Mouse (Mus musculus): ENCODE data around the gene Cacnb4.

Cacnb4 gene

GRCm38 (mm10) chr2:52537155-52537554 lies 139.5 kb downstream of the Cacnb4 start:
- in situ Hi-C loops (cut with MboI; ENCODE audit: unreplicated experiment in 2 of 2): no loop called here

GRCm38 (mm10) chr2:52536511-52536910 lies 140.1 kb downstream of the Cacnb4 start:
- in situ Hi-C loops (cut with MboI; ENCODE audit: unreplicated experiment in 2 of 2): no loop called here

GRCm38 (mm10) chr2:52533696-52534095 lies 142.9 kb downstream of the Cacnb4 start:
- in situ Hi-C loops (cut with MboI; ENCODE audit: unreplicated experiment in 2 of 2): no loop called here

- in situ Hi-C loops (cut with MboI; ENCODE audit: unreplicated experiment in 2 of 2): no loop called here
Measured at GRCm38 (mm10) chr2:52530521-52530920, 146.1 kb downstream of the Cacnb4 start.

GRCm38 (mm10) chr2:52529245-52529644 lies 147.4 kb downstream of the Cacnb4 start:
- in situ Hi-C loops (cut with MboI; ENCODE audit: unreplicated experiment in 2 of 2): no loop called here

- in situ Hi-C loops (cut with MboI; ENCODE audit: unreplicated experiment in 2 of 2): no loop called here
Measured at GRCm38 (mm10) chr2:52525876-52526592, 150.6 kb downstream of the Cacnb4 start.

GRCm38 (mm10) chr2:52523056-52523715 lies 153.4 kb downstream of the Cacnb4 start:
- in situ Hi-C loops (cut with MboI; ENCODE audit: unreplicated experiment in 2 of 2): no loop called here

GRCm38 (mm10) chr2:52521012-52521411 lies 155.6 kb downstream of the Cacnb4 start:
- in situ Hi-C loops (cut with MboI; ENCODE audit: unreplicated experiment in 2 of 2): no loop called here

GRCm38 (mm10) chr2:52518740-52519139 lies 157.9 kb downstream of the Cacnb4 start:
- in situ Hi-C loops (cut with MboI; ENCODE audit: unreplicated experiment in 2 of 2): no loop called here

GRCm38 (mm10) chr2:52516534-52516933 lies 160.1 kb downstream of the Cacnb4 start:
- in situ Hi-C loops (cut with MboI; ENCODE audit: unreplicated experiment in 2 of 2): no loop called here

GRCm38 (mm10) chr2:52512865-52513388 lies 163.7 kb downstream of the Cacnb4 start:
- in situ Hi-C loops (cut with MboI; ENCODE audit: unreplicated experiment in 2 of 2): no loop called here

- in situ Hi-C loops (cut with MboI; ENCODE audit: unreplicated experiment in 2 of 2): no loop called here
Measured at GRCm38 (mm10) chr2:52512206-52512605, 164.4 kb downstream of the Cacnb4 start.

- in situ Hi-C loops (cut with MboI; ENCODE audit: unreplicated experiment in 2 of 2): no loop called here
Measured at GRCm38 (mm10) chr2:52511799-52512198, 164.8 kb downstream of the Cacnb4 start.

- in situ Hi-C loops (cut with MboI; ENCODE audit: unreplicated experiment in 2 of 2): no loop called here
Measured at GRCm38 (mm10) chr2:52509779-52510500, 166.7 kb downstream of the Cacnb4 start.

- in situ Hi-C loops (cut with MboI; ENCODE audit: unreplicated experiment in 2 of 2): no loop called here
Measured at GRCm38 (mm10) chr2:52505164-52505563, 171.5 kb downstream of the Cacnb4 start.

- in situ Hi-C loops (cut with MboI; ENCODE audit: unreplicated experiment in 2 of 2): no loop called here
Measured at GRCm38 (mm10) chr2:52504762-52505161, 171.9 kb downstream of the Cacnb4 start.

GRCm38 (mm10) chr2:52499849-52500262 lies 176.8 kb downstream of the Cacnb4 start:
- in situ Hi-C loops (cut with MboI; ENCODE audit: unreplicated experiment in 2 of 2): no loop called here

- in situ Hi-C loops (cut with MboI; ENCODE audit: unreplicated experiment in 2 of 2): no loop called here
Measured at GRCm38 (mm10) chr2:52499101-52499537, 177.5 kb downstream of the Cacnb4 start.

GRCm38 (mm10) chr2:52495097-52495694 lies 181.4 kb downstream of the Cacnb4 start:
- in situ Hi-C loops (cut with MboI; ENCODE audit: unreplicated experiment in 2 of 2): no loop called here

GRCm38 (mm10) chr2:52494274-52494673 lies 182.4 kb downstream of the Cacnb4 start:
- in situ Hi-C loops (cut with MboI; ENCODE audit: unreplicated experiment in 2 of 2): no loop called here

- in situ Hi-C loops (cut with MboI; ENCODE audit: unreplicated experiment in 2 of 2): no loop called here
Measured at GRCm38 (mm10) chr2:52492867-52493266, 183.8 kb downstream of the Cacnb4 start.

Data from v-Abl transformed pro-B cells (cell line).